In genomic region chr13:23310036-23310435, GRCm38 (mm10) we compare ENCODE assay signal across 8 mouse cellular contexts. TPM values are rescaled to one million over a fixed set of nuclear protein-coding genes. Genes with fewer than 3 reads are reported as not detected.
DNase-seq lines count a peak whose midpoint lies in the region; ATAC-seq and TF ChIP-seq lines count a peak whose summit lies in the region.

No protein-coding gene starts in this region.

- no peak for DNase-seq in kidney, postnatal 0 days (ENCODE audit: low spot score)
- no peak for DNase-seq in kidney, adult 8-10 months
- DNase-seq in embryonic facial prominence, embryonic 14.5 days (ENCODE audit: low spot score) = no peak
- DNase-seq in limb, embryonic 11.5 days (ENCODE audit: low spot score) = peak; percentile 50
- no peak for DNase-seq in cerebellum, adult 11 months
- no peak for DNase-seq in Muller cell, postnatal 12 days (ENCODE audit: inconsistent ontology term)
- no peak for DNase-seq in natural killer cell, adult 2 months (ENCODE audit: low spot score in 2 of 2)

- no peaks in the 10 kb centered on the region; the same call in 1 of the 2 replicates for H3K4me1 ChIP-seq in kidney, postnatal 0 days (replicated peaks; ENCODE audit: insufficient read depth, low read length)
- H3K4me1 ChIP-seq in embryonic facial prominence, embryonic 14.5 days (ENCODE audit: control insufficient read depth, insufficient read depth, low read length) = peaks cover 9% of the 10 kb centered on the region
- 0 out of 2 replicates have a peak, but pooled peaks cover 2% of the 10 kb centered on the region for H3K4me1 ChIP-seq in limb, embryonic 11.5 days (ENCODE audit: control insufficient read depth, insufficient read depth, low read length)
- H3K4me1 ChIP-seq in neural tube, embryonic 15.5 days = peaks cover 32% of the 10 kb centered on the region

- no peak for ATAC-seq in kidney, postnatal 0 days (replicated peaks; ENCODE audit: low FRiP score, low read depth)
- ATAC-seq in embryonic facial prominence, embryonic 14.5 days (ENCODE audit: low read depth) = no peak
- no peak for ATAC-seq in limb, embryonic 11.5 days (ENCODE audit: insufficient number of reproducible peaks, low FRiP score, low TSS enrichment, low read depth)
- ATAC-seq in neural tube, embryonic 15.5 days (ENCODE audit: low FRiP score) = no peak

- TF ChIP-seq CTCF in kidney, postnatal 0 days (IDR thresholded peaks at IDR 0.05; ENCODE audit: low read depth) = no peak

- no peaks in the 10 kb centered on the region for H3K9me3 ChIP-seq in kidney, postnatal 0 days (replicated peaks; ENCODE audit: low read length)
- no peaks in the 10 kb centered on the region for H3K9me3 ChIP-seq in embryonic facial prominence, embryonic 14.5 days (ENCODE audit: control insufficient read depth, low read length)
- no peaks in the 10 kb centered on the region for H3K9me3 ChIP-seq in limb, embryonic 11.5 days (ENCODE audit: control insufficient read depth, low read length)
- H3K9me3 ChIP-seq in neural tube, embryonic 15.5 days (replicated peaks) = no peaks in the 10 kb centered on the region

- H3K27ac ChIP-seq in kidney, postnatal 0 days = no peak overlapping the region
- H3K27ac ChIP-seq in embryonic facial prominence, embryonic 14.5 days (replicated peaks; ENCODE audit: low read depth, low read length) = no peak overlapping the region
- no peak overlapping the region for H3K27ac ChIP-seq in limb, embryonic 11.5 days (replicated peaks; ENCODE audit: low read depth, low read length)
- H3K27ac ChIP-seq in neural tube, embryonic 15.5 days (replicated peaks) = no peak overlapping the region

- H3K4me2 ChIP-seq in kidney, postnatal 0 days (ENCODE audit: low read length) = peak overlapping the region; percentile 48; the same call in 1 of the 2 replicates
- H3K4me2 ChIP-seq in embryonic facial prominence, embryonic 14.5 days (ENCODE audit: low read depth, low read length) = peak overlapping the region; percentile 64
- H3K4me2 ChIP-seq in limb, embryonic 11.5 days (ENCODE audit: low read depth, severe bottlenecking) = peak overlapping the region; percentile 72
- peak overlapping the region; percentile 56 for H3K4me2 ChIP-seq in neural tube, embryonic 15.5 days

- H3K4me3 ChIP-seq in kidney, postnatal 0 days (replicated peaks; ENCODE audit: low read depth, low read length) = peak overlapping the region; percentile 18; the same call in 1 of the 2 replicates
- peak overlapping the region; percentile 42 for H3K4me3 ChIP-seq in embryonic facial prominence, embryonic 14.5 days (ENCODE audit: low read depth, low read length)
- peak overlapping the region; percentile 37 for H3K4me3 ChIP-seq in limb, embryonic 11.5 days (ENCODE audit: low read depth, low read length)
- peak overlapping the region; percentile 32 for H3K4me3 ChIP-seq in neural tube, embryonic 15.5 days (replicated peaks)

- no peak overlapping the region for H3K9ac ChIP-seq in kidney, postnatal 0 days (ENCODE audit: low read depth, low read length)
- H3K9ac ChIP-seq in embryonic facial prominence, embryonic 14.5 days (ENCODE audit: low read depth, low read length) = no peak overlapping the region; the same call in 1 of the 2 replicates
- peak overlapping the region; percentile 22; the same call in 1 of the 2 replicates for H3K9ac ChIP-seq in limb, embryonic 11.5 days (ENCODE audit: low read length)
- H3K9ac ChIP-seq in neural tube, embryonic 15.5 days (replicated peaks) = no peak overlapping the region

- H3K36me3 ChIP-seq in kidney, postnatal 0 days (ENCODE audit: insufficient read depth, low read length) = no peaks in the 10 kb centered on the region
- no peaks in the 10 kb centered on the region for H3K36me3 ChIP-seq in embryonic facial prominence, embryonic 14.5 days (ENCODE audit: control insufficient read depth, insufficient read depth, low read length)
- no peaks in the 10 kb centered on the region for H3K36me3 ChIP-seq in limb, embryonic 11.5 days (ENCODE audit: control insufficient read depth, insufficient read depth, low read length)
- H3K36me3 ChIP-seq in neural tube, embryonic 15.5 days = no peaks in the 10 kb centered on the region

- peaks cover 55% of the 10 kb centered on the region for H3K27me3 ChIP-seq in kidney, postnatal 0 days (ENCODE audit: insufficient read depth, low read length)
- peaks cover 71% of the 10 kb centered on the region for H3K27me3 ChIP-seq in embryonic facial prominence, embryonic 14.5 days (replicated peaks; ENCODE audit: control insufficient read depth, insufficient read depth, low read length)
- peaks cover 14% of the 10 kb centered on the region for H3K27me3 ChIP-seq in limb, embryonic 11.5 days (ENCODE audit: control insufficient read depth, insufficient read depth, low read length)
- peaks cover 84% of the 10 kb centered on the region for H3K27me3 ChIP-seq in neural tube, embryonic 15.5 days (replicated peaks)

- WGBS in kidney, postnatal 0 days = 2% methylated on average over 11 of the region's 11 CpGs
- WGBS in embryonic facial prominence, embryonic 14.5 days = 5% methylated on average over 11 of the region's 11 CpGs
- WGBS in limb, embryonic 11.5 days = 1% methylated on average over 11 of the region's 11 CpGs
- 2% methylated on average over 11 of the region's 11 CpGs for WGBS in neural tube, embryonic 15.5 days

RNA-seq across cellular contexts. Expression of gene Zfp322a, which starts 59.0 kb away (rescaled TPM):
- polyA plus RNA-seq in kidney, postnatal 0 days (2015; fragmentation: Nextera tagmentation; extraction: Ambion mirVana) = 34.0 and 37.8 TPM in 2 replicates
- polyA plus RNA-seq in embryonic facial prominence, embryonic 14.5 days (2014; fragmentation: Nextera tagmentation; extraction: Ambion mirVana) = 40.2 and 44.9 TPM in 2 replicates
- 71.9 and 76.4 TPM in 2 replicates for polyA plus RNA-seq in limb, embryonic 11.5 days (2014; fragmentation: Nextera tagmentation; extraction: Ambion mirVana)
- polyA plus RNA-seq in neural tube, embryonic 15.5 days (2015; fragmentation: Nextera tagmentation; extraction: Ambion mirVana) = 46.2 and 49.0 TPM in 2 replicates
